Mouse (Mus musculus) spleen, adult 2 months (tissue): ENCODE data around the gene Omp.

ENCODE experiments used
- CTCF ChIP-seq: fragments of 200-500 bp; IDR thresholded peaks from 2 replicates; pipeline ENCODE4 v1.5.1; 2011; ENCODE audit warnings: mild to moderate bottlenecking, inconsistent platforms; ENCODE audit not compliant: insufficient read depth, insufficient read length, insufficient replicate concordance; ENCODE audit errors: extremely low read depth
- POLR2A ChIP-seq: fragments of 200-500 bp; IDR thresholded peaks from 2 replicates; pipeline ENCODE4 v1.6.1; 2011; ENCODE audit warnings: low read depth, low read length, inconsistent platforms

DNA sequence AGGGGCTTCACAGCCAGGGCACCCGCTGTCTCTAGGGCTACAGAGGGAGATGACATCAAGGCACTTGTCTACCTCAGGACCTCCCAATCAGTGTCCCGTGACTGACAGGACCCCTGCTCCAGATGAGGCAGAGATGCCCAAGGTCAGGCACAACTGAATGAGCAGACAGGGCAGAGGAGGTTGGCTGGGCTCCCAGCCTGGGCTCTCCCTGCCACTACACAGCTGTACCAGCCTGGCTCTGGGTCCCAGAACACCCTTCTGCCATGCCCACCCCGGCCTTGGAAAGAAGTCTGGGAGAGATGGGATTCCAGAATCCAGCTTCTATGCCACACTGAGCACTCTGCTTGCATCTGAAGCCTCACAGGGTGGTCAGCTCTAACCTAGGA, 11.0 kb upstream of the Omp start:
- no peak for TF ChIP-seq CTCF
- no peak for TF ChIP-seq POLR2A
